ENCODE assay signal across 28 mouse cellular contexts in genomic region chr19:32295581-32295980, GRCm38 (mm10).
A peak's percentile ranks its signal among the peaks of the same experiment; 100 is the strongest.
DNase-seq lines count a peak whose midpoint lies in the region; ATAC-seq and TF ChIP-seq lines count a peak whose summit lies in the region.
"Had no signal": no experiment of that assay in that cellular context is flagged by ENCODE, and none has a peak within 500 bp of the region (broad histone marks: within the 10 kb centered on the region; RNA-seq: fewer than 3 reads in every experiment).

No protein-coding gene starts in this region.

- no peaks in the 10 kb centered on the region for H3K27me3 ChIP-seq in neural tube, embryonic 14.5 days (ENCODE audit: control insufficient read depth, insufficient read depth, low read length)
- H3K27me3 ChIP-seq: embryonic facial prominence, embryonic 13.5 days; forebrain, embryonic 13.5 days; hindbrain, embryonic 12.5 days; hindbrain, embryonic 15.5 days had no signal

- no peak overlapping the region for H3K27ac ChIP-seq in neural tube, embryonic 14.5 days (ENCODE audit: low read depth, low read length)
- H3K27ac ChIP-seq: embryonic facial prominence, embryonic 10.5 days; embryonic facial prominence, embryonic 13.5 days; forebrain, embryonic 10.5 days; forebrain, embryonic 13.5 days; gastrocnemius, adult 2 months; hindbrain, embryonic 12.5 days; hindbrain, embryonic 15.5 days had no signal

- TF ChIP-seq CTCF in brain, embryonic 14.5 days (IDR thresholded peaks at IDR 0.05; ENCODE audit: borderline replicate concordance, extremely low read depth, insufficient read depth, insufficient read length) = no peak

- ATAC-seq in frontal cortex, adult (ENCODE audit: low TSS enrichment) = peak; percentile 93
- 0 out of 2 replicates have a peak, but pooled peaks have one; percentile 8 for ATAC-seq in neural tube, embryonic 14.5 days (ENCODE audit: low read depth)
- ATAC-seq: activated CD4-positive, CD25-positive, alpha-beta regulatory T cell, adult 4 months; CD4-positive, CD25-positive, alpha-beta regulatory T cell, adult 4 months; forebrain, embryonic 13.5 days; intestine, postnatal 0 days had no signal

- 61% methylated on average over 7 of the region's 7 CpGs for WGBS in neural tube, embryonic 14.5 days

- no peaks in the 10 kb centered on the region for H3K4me1 ChIP-seq in neural tube, embryonic 14.5 days (ENCODE audit: control insufficient read depth, insufficient read depth, low read length)
- H3K4me1 ChIP-seq: hindbrain, embryonic 12.5 days had no signal

- H3K9me3 ChIP-seq in neural tube, embryonic 14.5 days (ENCODE audit: control insufficient read depth, low read length) = no peaks in the 10 kb centered on the region
- H3K9me3 ChIP-seq: embryonic facial prominence, embryonic 10.5 days; embryonic facial prominence, embryonic 13.5 days; forebrain, embryonic 10.5 days; forebrain, embryonic 13.5 days; hindbrain, embryonic 12.5 days; hindbrain, embryonic 15.5 days had no signal

- no peak overlapping the region for H3K4me2 ChIP-seq in neural tube, embryonic 14.5 days (ENCODE audit: low read depth, low read length)
- H3K4me2 ChIP-seq: embryonic facial prominence, embryonic 13.5 days; forebrain, embryonic 13.5 days; heart, embryonic 11.5 days; hindbrain, embryonic 12.5 days; hindbrain, embryonic 15.5 days had no signal

- no peaks in the 10 kb centered on the region for H3K36me3 ChIP-seq in neural tube, embryonic 14.5 days (ENCODE audit: control insufficient read depth, insufficient read depth, low read length)
- H3K36me3 ChIP-seq: embryonic facial prominence, embryonic 10.5 days; embryonic facial prominence, embryonic 13.5 days; forebrain, embryonic 10.5 days; hindbrain, embryonic 12.5 days; hindbrain, embryonic 15.5 days had no signal

- DNase-seq in frontal cortex, postnatal 25 days (ENCODE audit: low spot score in 2 of 2) = no peak
- no peak for DNase-seq in neural tube, embryonic 10.5 days (ENCODE audit: extremely low spot score, low spot score)
- peak; percentile 29 for DNase-seq in brain, embryonic 14.5 days (ENCODE audit: low read depth)
- DNase-seq in urinary bladder, adult 2 months (ENCODE audit: low spot score) = no peak
- DNase-seq: adrenal gland, adult 8-10 months; adrenal gland, postnatal 25 days; B cell, adult 2 months; cerebellum, adult 11 months; cerebellum, adult 8-10 months; cerebellum, postnatal 10 days; cerebellum, postnatal 36 days; embryo, embryonic 11 days; gastrocnemius, adult 2 months; gastrocnemius, postnatal 14 days; heart, adult 11 months had no signal

- H3K4me3 ChIP-seq in neural tube, embryonic 14.5 days (ENCODE audit: low read depth, low read length) = no peak overlapping the region
- H3K4me3 ChIP-seq: embryonic facial prominence, embryonic 10.5 days; embryonic facial prominence, embryonic 13.5 days; erythroblast, embryonic 14.5 days; forebrain, embryonic 10.5 days; forebrain, embryonic 13.5 days; gastrocnemius, adult 2 months; hindbrain, embryonic 12.5 days; hindbrain, embryonic 15.5 days had no signal

- TF ChIP-seq POLR2A in brain, embryonic 14.5 days (IDR thresholded peaks at IDR 0.05; ENCODE audit: borderline replicate concordance, extremely low read depth, insufficient read depth, insufficient read length, poor library complexity, severe bottlenecking) = no peak

- no peak overlapping the region for H3K9ac ChIP-seq in neural tube, embryonic 14.5 days (replicated peaks; ENCODE audit: low read depth, low read length)
- H3K9ac ChIP-seq: embryonic facial prominence, embryonic 13.5 days; forebrain, embryonic 13.5 days; hindbrain, embryonic 12.5 days; hindbrain, embryonic 15.5 days had no signal
